Mouse (Mus musculus) C2C12 (cell line): ENCODE data around the gene Crb3.

ENCODE experiments used
- CTCF ChIP-seq: IDR thresholded peaks from one replicate; pipeline ENCODE4 v1.5.1; 2011; ENCODE audit not compliant: control insufficient read depth, insufficient read depth, insufficient read length
- MYOG ChIP-seq: IDR thresholded peaks from one replicate; pipeline ENCODE4 v1.6.1; 2011; ENCODE audit not compliant: control insufficient read depth, insufficient read length; ENCODE audit errors: extremely low read depth
- USF1 ChIP-seq: IDR thresholded peaks from one replicate; pipeline ENCODE4 v1.6.1; 2011; ENCODE audit warnings: low read depth, mild to moderate bottlenecking, control low read depth, moderate library complexity

GRCm38 (mm10) chr17:57081234-57081842, 22.4 kb downstream of the Crb3 start:
- TF ChIP-seq CTCF (no peak), MYOG (no peak), USF1 (no peak)
